Mouse (Mus musculus) kidney, adult 2 months (tissue): ENCODE results near the gene Adamtsl3.

Experiments used
- CTCF ChIP-seq: fragments of 200-500 bp; conservative IDR thresholded peaks from 2 replicates; pipeline ENCODE4 v1.5.1; 2011; ENCODE audit warnings: low read depth, mild to moderate bottlenecking, control low read depth, low read length, moderate library complexity, mixed read lengths; ENCODE audit not compliant: insufficient read depth, insufficient read length
- POLR2A ChIP-seq: fragments of 200-500 bp; IDR thresholded peaks from one replicate; pipeline ENCODE4 v1.6.1; 2011; ENCODE audit warnings: low read depth, low read length, control low read depth

GRCm38 (mm10) chr7:82478461-82478860 is 143.0 kb downstream of the Adamtsl3 start:
- TF ChIP-seq CTCF = no peak
- no peak for TF ChIP-seq POLR2A
